Mouse (Mus musculus) c-Kit-positive CD71-negative TER-119-negative erythroid progenitor cells, embryonic 14.5 days (primary cell): ENCODE measurements around the gene Iqgap2.

Experiments
- DNase-seq: peaks from one replicate; pipeline ENCODE4 v3.0.0-alpha.2; 2013; ENCODE audit warnings: low read depth

Iqgap2 gene

GRCm38 (mm10) chr13:95884455-95884854 is 7.3 kb downstream of the Iqgap2 start:
- no peak for DNase-seq

- DNase-seq = no peak
Observed at GRCm38 (mm10) chr13:95882001-95882400, 9.7 kb downstream of the Iqgap2 start.

GRCm38 (mm10) chr13:95881427-95881826 is 10.3 kb downstream of the Iqgap2 start:
- no peak for DNase-seq

- no peak for DNase-seq
Observed at GRCm38 (mm10) chr13:95880633-95881032, 11.1 kb downstream of the Iqgap2 start.

- DNase-seq = no peak
Observed at GRCm38 (mm10) chr13:95871993-95872392, 19.7 kb downstream of the Iqgap2 start.

GRCm38 (mm10) chr13:95870626-95871025 is 21.1 kb downstream of the Iqgap2 start:
- DNase-seq = no peak

- no peak for DNase-seq
Observed at GRCm38 (mm10) chr13:95868896-95869540, 22.7 kb downstream of the Iqgap2 start.

- no peak for DNase-seq
Observed at GRCm38 (mm10) chr13:95862201-95862600, 29.5 kb downstream of the Iqgap2 start.

- DNase-seq = no peak
Observed at GRCm38 (mm10) chr13:95859271-95859670, 32.5 kb downstream of the Iqgap2 start.

- no peak for DNase-seq
Observed at GRCm38 (mm10) chr13:95858866-95859265, 32.9 kb downstream of the Iqgap2 start.

GRCm38 (mm10) chr13:95855537-95855936 is 36.2 kb downstream of the Iqgap2 start:
- no peak for DNase-seq

- DNase-seq = no peak
Observed at GRCm38 (mm10) chr13:95851611-95852010, 40.1 kb downstream of the Iqgap2 start.

- no peak for DNase-seq
Observed at GRCm38 (mm10) chr13:95850451-95850850, 41.3 kb downstream of the Iqgap2 start.

- DNase-seq = no peak
Observed at GRCm38 (mm10) chr13:95849501-95850007, 42.2 kb downstream of the Iqgap2 start.

- no peak for DNase-seq
Observed at GRCm38 (mm10) chr13:95846364-95846763, 45.4 kb downstream of the Iqgap2 start.

GRCm38 (mm10) chr13:95844950-95845349 is 46.8 kb downstream of the Iqgap2 start:
- no peak for DNase-seq

GRCm38 (mm10) chr13:95843411-95844026 is 48.2 kb downstream of the Iqgap2 start:
- no peak for DNase-seq

- DNase-seq = no peak
Observed at GRCm38 (mm10) chr13:95842803-95843202, 48.9 kb downstream of the Iqgap2 start.

- no peak for DNase-seq
Observed at GRCm38 (mm10) chr13:95841946-95842345, 49.8 kb downstream of the Iqgap2 start.

- DNase-seq = no peak
Observed at GRCm38 (mm10) chr13:95836944-95837343, 54.8 kb downstream of the Iqgap2 start.

- DNase-seq = no peak
Observed at GRCm38 (mm10) chr13:95833473-95833872, 58.2 kb downstream of the Iqgap2 start.

- DNase-seq = no peak
Observed at GRCm38 (mm10) chr13:95832712-95833111, 59.0 kb downstream of the Iqgap2 start.

GRCm38 (mm10) chr13:95831760-95832159 is 60.0 kb downstream of the Iqgap2 start:
- no peak for DNase-seq
